21 mouse cellular contexts compared by ENCODE assay signal in genomic region chr15:78850944-78851343, GRCm38 (mm10). TPM values are rescaled to one million over a fixed set of nuclear protein-coding genes. Genes with fewer than 3 reads are reported as not detected.
DNase-seq lines count a peak whose midpoint lies in the region; ATAC-seq and TF ChIP-seq lines count a peak whose summit lies in the region.
"Had no signal": no experiment of that assay in that cellular context is flagged by ENCODE, and none has a peak within 500 bp of the region (broad histone marks: within the 10 kb centered on the region; RNA-seq: fewer than 3 reads in every experiment).

No protein-coding gene starts in this region.

- H3K27ac ChIP-seq in heart, embryonic 13.5 days (replicated peaks) = 0 out of 2 replicates have a peak overlapping the region, but pooled peaks have one; percentile 28
- H3K27ac ChIP-seq in layer of hippocampus, adult 2 months = peak overlapping the region; percentile 70
- H3K27ac ChIP-seq in intestine, embryonic 14.5 days (ENCODE audit: low read depth) = peak overlapping the region; percentile 34; the same call in 1 of the 2 replicates
- H3K27ac ChIP-seq: embryonic facial prominence, embryonic 12.5 days; heart, embryonic 15.5 days; hindbrain, embryonic 15.5 days; limb, embryonic 12.5 days; macrophage; midbrain, embryonic 12.5 days had no signal

- H3K79me2 ChIP-seq in myocyte (ENCODE audit: control insufficient read depth, insufficient read depth) = peaks cover 36% of the 10 kb centered on the region

- TF ChIP-seq CTCF in layer of hippocampus, adult 2 months (conservative IDR thresholded peaks at IDR 0.05) = no peak

- peak; percentile 42 for TF ChIP-seq POLR2A in myocyte (IDR thresholded peaks at IDR 0.05; ENCODE audit: insufficient read length, low read depth)

- peaks cover 41% of the 10 kb centered on the region for H3K36me3 ChIP-seq in heart, embryonic 13.5 days
- peaks cover 21% of the 10 kb centered on the region for H3K36me3 ChIP-seq in intestine, embryonic 14.5 days (ENCODE audit: control insufficient read depth, insufficient read depth, low read length)
- H3K36me3 ChIP-seq in myocyte (ENCODE audit: control insufficient read depth, insufficient read depth) = peaks cover 32% of the 10 kb centered on the region
- H3K36me3 ChIP-seq: embryonic facial prominence, embryonic 12.5 days; hindbrain, embryonic 15.5 days; midbrain, embryonic 12.5 days had no signal

- no peak for DNase-seq in heart, adult 8-10 months (ENCODE audit: low spot score)
- DNase-seq in layer of hippocampus, adult 2 months (ENCODE audit: low spot score in 2 of 2) = no peak
- DNase-seq in layer of hippocampus, postnatal 36 days = no peak
- DNase-seq in intestine, embryonic 14.5 days (ENCODE audit: low spot score) = no peak
- DNase-seq in spleen, adult 12 weeks (ENCODE audit: low spot score) = no peak
- no peak for DNase-seq in right cerebral cortex, postnatal 36 days (ENCODE audit: low spot score in 2 of 2)
- DNase-seq: cerebellum, adult 11-12 months; gastrocnemius, postnatal 14 days; thymus, adult 2 months had no signal

- WGBS in heart, embryonic 13.5 days = 38% methylated on average over 6 of the region's 6 CpGs
- 61% methylated on average over 6 of the region's 6 CpGs for WGBS in intestine, embryonic 14.5 days

- H3K9me3 ChIP-seq in heart, embryonic 13.5 days = no peaks in the 10 kb centered on the region
- no peaks in the 10 kb centered on the region for H3K9me3 ChIP-seq in intestine, embryonic 14.5 days (ENCODE audit: control insufficient read depth, low read length)
- H3K9me3 ChIP-seq: embryonic facial prominence, embryonic 12.5 days; heart, embryonic 15.5 days; hindbrain, embryonic 15.5 days; limb, embryonic 12.5 days; midbrain, embryonic 12.5 days had no signal

- H3K4me1 ChIP-seq in heart, embryonic 13.5 days = peaks cover 49% of the 10 kb centered on the region
- peaks cover 12% of the 10 kb centered on the region for H3K4me1 ChIP-seq in intestine, embryonic 14.5 days (replicated peaks; ENCODE audit: control insufficient read depth, insufficient read depth, low read length)

- no peak overlapping the region for H3K4me3 ChIP-seq in heart, embryonic 13.5 days
- H3K4me3 ChIP-seq in layer of hippocampus, adult 2 months = no peak overlapping the region
- no peak overlapping the region for H3K4me3 ChIP-seq in intestine, embryonic 14.5 days (ENCODE audit: low read depth, low read length)
- no peak overlapping the region for H3K4me3 ChIP-seq in myocyte
- H3K4me3 ChIP-seq: embryonic facial prominence, embryonic 12.5 days; heart, embryonic 15.5 days; hindbrain, embryonic 15.5 days; limb, embryonic 12.5 days; midbrain, embryonic 12.5 days had no signal

- no peaks in the 10 kb centered on the region for H3K27me3 ChIP-seq in heart, embryonic 13.5 days (replicated peaks)
- no peaks in the 10 kb centered on the region for H3K27me3 ChIP-seq in intestine, embryonic 14.5 days (replicated peaks; ENCODE audit: control insufficient read depth, insufficient read depth, low read length)
- H3K27me3 ChIP-seq in myocyte (ENCODE audit: control insufficient read depth, insufficient read depth, insufficient read length) = no peaks in the 10 kb centered on the region
- H3K27me3 ChIP-seq: embryonic facial prominence, embryonic 12.5 days; heart, embryonic 15.5 days; hindbrain, embryonic 15.5 days; limb, embryonic 12.5 days had no signal

- no peak overlapping the region for H3K4me2 ChIP-seq in heart, embryonic 13.5 days
- H3K4me2 ChIP-seq in intestine, embryonic 14.5 days (ENCODE audit: low read length) = no peak overlapping the region
- peak overlapping the region; percentile 10 for H3K4me2 ChIP-seq in myocyte (ENCODE audit: low read depth)
- H3K4me2 ChIP-seq: embryonic facial prominence, embryonic 12.5 days had no signal

- ATAC-seq in heart, embryonic 13.5 days (ENCODE audit: extremely low read depth, insufficient number of reproducible peaks, low FRiP score, low TSS enrichment) = no peak
- ATAC-seq in intestine, embryonic 14.5 days (replicated peaks; ENCODE audit: low FRiP score, low TSS enrichment, low read depth) = no peak

- H3ac ChIP-seq in myocyte (ENCODE audit: control insufficient read depth, insufficient read length) = no peak overlapping the region

- H3K9ac ChIP-seq in heart, embryonic 13.5 days = 0 out of 2 replicates have a peak overlapping the region, but pooled peaks have one; percentile 10
- H3K9ac ChIP-seq in intestine, embryonic 14.5 days (ENCODE audit: low read length) = no peak overlapping the region
- H3K9ac ChIP-seq: embryonic facial prominence, embryonic 12.5 days; heart, embryonic 15.5 days; hindbrain, embryonic 15.5 days; limb, embryonic 12.5 days had no signal

TF ChIP-seq in myocyte, 11 proteins besides CTCF, POLR2A, EP300 and RAD21:
- TF ChIP-seq SRF (IDR thresholded peaks at IDR 0.05; ENCODE audit: control insufficient read depth, insufficient read length, low read depth) (no peak), POLR2AphosphoS2 (IDR thresholded peaks at IDR 0.05; ENCODE audit: insufficient read length, low read depth) (peak; percentile 94)

RNA-seq across cellular contexts. Expression of gene Lgals2, which starts 4.4 kb away (rescaled TPM):
- 0.82 TPM in 1 of 2 replicates, not detected in the other for polyA plus RNA-seq in heart, embryonic 13.5 days (2015; fragmentation: Nextera tagmentation; extraction: Ambion mirVana)
- total RNA-seq in heart, adult 8-10 months (2022) = under 1 TPM in 1 of 4 experiments, not detected in 3; 0.65 TPM
- total RNA-seq in layer of hippocampus, adult 2 months (2021) = not detected
- not detected for total RNA-seq in layer of hippocampus, postnatal 36 days (2021)
- 776 and 848 TPM in 2 replicates for polyA plus RNA-seq in intestine, embryonic 14.5 days (2014; fragmentation: Nextera tagmentation; extraction: Ambion mirVana)
- 2.2 TPM for polyA plus RNA-seq in myocyte (2012; fragmentation: generic; extraction: Trizol)
- total RNA-seq: common myeloid progenitor, adult 5-6 weeks; gastrocnemius, postnatal 14 days; left cerebral cortex, adult 18-20 months had no signal
- polyA plus RNA-seq: embryonic facial prominence, embryonic 12.5 days; hindbrain, embryonic 15.5 days; limb, embryonic 12.5 days; macrophage; midbrain, embryonic 12.5 days had no signal

RNA-seq across cellular contexts. Expression of gene Cdc42ep1, which starts 8.5 kb away (rescaled TPM):
- polyA plus RNA-seq in heart, embryonic 13.5 days (2015; fragmentation: Nextera tagmentation; extraction: Ambion mirVana) = 34.2 and 36.1 TPM in 2 replicates
- 10 to 100 TPM; 30.5 to 40.3 (median 39.1) TPM for total RNA-seq in heart, adult 8-10 months (2022)
- total RNA-seq in layer of hippocampus, adult 2 months (2021) = 10 to 100 TPM; 12.2 to 13.7 TPM
- total RNA-seq in layer of hippocampus, postnatal 36 days (2021) = 10 to 100 TPM; 12.4 to 13.2 TPM
- 44.9 and 45.7 TPM in 2 replicates for polyA plus RNA-seq in intestine, embryonic 14.5 days (2014; fragmentation: Nextera tagmentation; extraction: Ambion mirVana)
- 76.0 TPM for polyA plus RNA-seq in myocyte (2012; fragmentation: generic; extraction: Trizol)
- total RNA-seq: common myeloid progenitor, adult 5-6 weeks had no signal
- polyA plus RNA-seq: macrophage had no signal

RNA-seq across cellular contexts. Expression of gene Gga1, which starts 26.0 kb away (rescaled TPM):
- polyA plus RNA-seq in heart, embryonic 13.5 days (2015; fragmentation: Nextera tagmentation; extraction: Ambion mirVana) = 44.3 and 46.2 TPM in 2 replicates
- total RNA-seq in heart, adult 8-10 months (2022) = 10 to 100 TPM; 44.8 to 49.1 (median 46.3) TPM
- 10 to 100 TPM; 64.0 to 64.7 TPM for total RNA-seq in layer of hippocampus, adult 2 months (2021)
- 10 to 100 TPM; 56.2 to 58.6 TPM for total RNA-seq in layer of hippocampus, postnatal 36 days (2021)
- 38.1 and 44.4 TPM in 2 replicates for polyA plus RNA-seq in intestine, embryonic 14.5 days (2014; fragmentation: Nextera tagmentation; extraction: Ambion mirVana)
- 89.3 TPM for polyA plus RNA-seq in myocyte (2012; fragmentation: generic; extraction: Trizol)

RNA-seq across cellular contexts. Expression of gene Card10, which starts 48.1 kb away (rescaled TPM):
- 5.1 and 5.3 TPM in 2 replicates for polyA plus RNA-seq in heart, embryonic 13.5 days (2015; fragmentation: Nextera tagmentation; extraction: Ambion mirVana)
- 10 to 100 TPM; 14.3 to 16.1 (median 15.2) TPM for total RNA-seq in heart, adult 8-10 months (2022)
- total RNA-seq in layer of hippocampus, adult 2 months (2021) = 1 to 10 TPM; 5.4 to 5.5 TPM
- 1 to 10 TPM; 5.1 to 5.8 TPM for total RNA-seq in layer of hippocampus, postnatal 36 days (2021)
- polyA plus RNA-seq in intestine, embryonic 14.5 days (2014; fragmentation: Nextera tagmentation; extraction: Ambion mirVana) = 7.3 and 8.6 TPM in 2 replicates
- 1.4 TPM for polyA plus RNA-seq in myocyte (2012; fragmentation: generic; extraction: Trizol)
- total RNA-seq: common myeloid progenitor, adult 5-6 weeks had no signal
- polyA plus RNA-seq: macrophage had no signal

RNA-seq across cellular contexts. Expression of gene Gm49510, which starts 48.5 kb away (rescaled TPM):
- 0.20 and 0.31 TPM in 2 replicates for polyA plus RNA-seq in heart, embryonic 13.5 days (2015; fragmentation: Nextera tagmentation; extraction: Ambion mirVana)
- total RNA-seq in heart, adult 8-10 months (2022) = not detected
- under 1 TPM in 1 of 2 experiments, not detected in 1; 0.27 TPM for total RNA-seq in layer of hippocampus, adult 2 months (2021)
- total RNA-seq in layer of hippocampus, postnatal 36 days (2021) = under 1 TPM in 1 of 2 experiments, not detected in 1; 0.33 TPM
- 0.62 and 0.86 TPM in 2 replicates for polyA plus RNA-seq in intestine, embryonic 14.5 days (2014; fragmentation: Nextera tagmentation; extraction: Ambion mirVana)
- polyA plus RNA-seq in myocyte (2012; fragmentation: generic; extraction: Trizol) = 0.04 TPM
- total RNA-seq: adrenal gland, adult 18-20 months; common myeloid progenitor, adult 5-6 weeks; gastrocnemius, postnatal 14 days had no signal
- polyA plus RNA-seq: brain, embryonic 14.5 days; heart, embryonic 15.5 days; hindbrain, embryonic 15.5 days; macrophage had no signal
